Mouse (Mus musculus) midbrain, postnatal 0 days (tissue): Measurements from ENCODE around the gene Csk. TPM values are rescaled to one million over a fixed set of nuclear protein-coding genes. Genes with fewer than 3 reads are reported as not detected.

Experiments used
- ATAC-seq: fragments of 200-750 bp; cut with Nextera tagmentation; 2 replicates; pipeline ENCODE4 v1.8.0; 2017; ENCODE audit warnings: moderate number of reproducible peaks, mild to moderate bottlenecking, moderate TSS enrichment, moderate library complexity; ENCODE audit not compliant: low FRiP score
- DNase-seq: peaks from one replicate; pipeline ENCODE4 v3.0.0-alpha.2; 2015; ENCODE audit warnings: low spot score
- H3K27ac ChIP-seq: fragments of 300-500 bp; sonication (generic); 2 replicates; pipeline ENCODE4 v1.5.1; 2014; ENCODE audit warnings: low read depth, mild to moderate bottlenecking, low read length, mixed read lengths
- H3K27me3 ChIP-seq: fragments of 300-500 bp; sonication (generic); 2 replicates; pipeline ENCODE4 v1.6.1; 2014; ENCODE audit warnings: low read length, control low read depth, mixed read lengths; ENCODE audit not compliant: insufficient read depth
- H3K36me3 ChIP-seq: fragments of 300-500 bp; sonication (generic); 2 replicates; pipeline ENCODE4 v1.6.1; 2014; ENCODE audit warnings: low read length, control low read depth, mixed read lengths; ENCODE audit not compliant: insufficient read depth
- H3K4me1 ChIP-seq: fragments of 300-500 bp; sonication (generic); 2 replicates; pipeline ENCODE4 v1.6.1; 2014; ENCODE audit warnings: mild to moderate bottlenecking, control low read depth, antibody characterized with exemption, low read length, mixed read lengths; ENCODE audit not compliant: insufficient read depth
- H3K4me2 ChIP-seq: fragments of 300-500 bp; sonication (generic); 2 replicates; pipeline ENCODE4 v1.6.1; 2014; ENCODE audit warnings: low read depth, mild to moderate bottlenecking, low read length, mixed read lengths; ENCODE audit not compliant: poor library complexity, severe bottlenecking
- H3K4me3 ChIP-seq: fragments of 300-500 bp; sonication (generic); 2 replicates; pipeline ENCODE4 v1.5.1; 2014; ENCODE audit warnings: low read depth, mild to moderate bottlenecking, low read length, moderate library complexity
- H3K9ac ChIP-seq: fragments of 300-500 bp; sonication (generic); replicated peaks from 2 replicates; pipeline ENCODE4 v1.6.1; 2014; ENCODE audit warnings: mild to moderate bottlenecking, low read length, moderate library complexity, mixed read lengths; ENCODE audit not compliant: poor library complexity, severe bottlenecking
- H3K9me3 ChIP-seq: fragments of 300-500 bp; sonication (generic); 2 replicates; pipeline ENCODE4 v1.6.1; 2016; ENCODE audit warnings: low read length, control low read depth
- CTCF ChIP-seq: IDR thresholded peaks from 2 replicates; pipeline ENCODE4 v1.5.1; 2016; ENCODE audit warnings: antibody characterized with exemption, mild to moderate bottlenecking
- WGBS: fragments of 180-500 bp; shearing (Covaris S2); extraction: QIAGEN DNeasy Blood & Tissue Kit; methylation state at CpG from one replicate; pipeline ENCODE4 v1.1.7; 2014; 5-methylcytosine and 5-hydroxymethylcytosine counted together
- polyA plus RNA-seq: library from polyadenylated mRNA; unstranded; fragments of >200 nt; fragmentation: Nextera tagmentation; extraction: Ambion mirVana; gene quantifications from 2 replicates; pipeline ENCODE4 v1.2.1, GENCODE M21; 2015
- total RNA-seq: library from RNA; depleted of rRNA; stranded (reverse); fragments of >200 nt; gene quantifications from 2 replicates; pipeline ENCODE4 v1.2.3, GENCODE M21; 2014

The Csk gene
- total and polyA plus RNA-seq, 2 experiments from 2014 or later = 45.5 to 152 TPM

DNA sequence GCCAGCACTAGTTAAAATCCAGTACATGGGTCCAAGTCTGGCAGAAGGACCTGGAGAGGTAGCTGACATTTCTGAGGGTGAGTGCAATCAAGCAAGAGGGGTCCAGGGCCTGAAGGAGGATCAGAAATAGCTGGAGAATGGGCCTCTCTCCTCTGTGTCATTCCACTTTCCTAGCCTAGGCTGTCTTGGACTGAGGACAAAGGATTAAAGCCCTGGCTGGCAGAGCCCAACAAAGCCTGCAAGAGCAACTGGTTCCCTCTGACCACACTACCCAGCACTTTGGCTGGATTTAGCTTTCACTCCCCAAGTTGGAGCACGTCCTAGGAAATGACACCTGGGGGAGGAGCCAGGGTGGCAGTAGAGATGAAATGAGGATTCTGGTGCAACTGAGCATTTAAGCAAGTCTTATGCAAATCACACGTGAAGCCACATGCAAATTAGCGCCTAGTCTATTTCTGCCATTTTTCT, 43.0 kb downstream of the Csk start:
- Histone ChIP-seq H3K27ac (no peak overlapping the region), H3K27me3 (no peaks in the 10 kb centered on the region), H3K4me2 (no peak overlapping the region), H3K36me3 (no peaks in the 10 kb centered on the region), H3K9ac (no peak overlapping the region), H3K4me1 (peaks cover 8% of the 10 kb centered on the region), H3K4me3 (no peak overlapping the region), H3K9me3 (no peaks in the 10 kb centered on the region)
- no peak for TF ChIP-seq CTCF
- DNase-seq (peak; percentile 56), ATAC-seq (no peak; the same call in 1 of the 2 replicates)
- 49% methylated on average over 3 of the region's 3 CpGs for WGBS

GRCm38 (mm10) chr9:57609803-57610202, 43.6 kb downstream of the Csk start:
- Histone ChIP-seq H3K9me3 (no peaks in the 10 kb centered on the region), H3K27me3 (no peaks in the 10 kb centered on the region), H3K4me3 (no peak overlapping the region), H3K9ac (no peak overlapping the region), H3K36me3 (no peaks in the 10 kb centered on the region), H3K4me2 (no peak overlapping the region), H3K27ac (no peak overlapping the region), H3K4me1 (peaks cover 8% of the 10 kb centered on the region)
- WGBS = 62% methylated on average over 3 of the region's 3 CpGs
- ATAC-seq (no peak), DNase-seq (no peak)
- TF ChIP-seq CTCF = no peak

DNA sequence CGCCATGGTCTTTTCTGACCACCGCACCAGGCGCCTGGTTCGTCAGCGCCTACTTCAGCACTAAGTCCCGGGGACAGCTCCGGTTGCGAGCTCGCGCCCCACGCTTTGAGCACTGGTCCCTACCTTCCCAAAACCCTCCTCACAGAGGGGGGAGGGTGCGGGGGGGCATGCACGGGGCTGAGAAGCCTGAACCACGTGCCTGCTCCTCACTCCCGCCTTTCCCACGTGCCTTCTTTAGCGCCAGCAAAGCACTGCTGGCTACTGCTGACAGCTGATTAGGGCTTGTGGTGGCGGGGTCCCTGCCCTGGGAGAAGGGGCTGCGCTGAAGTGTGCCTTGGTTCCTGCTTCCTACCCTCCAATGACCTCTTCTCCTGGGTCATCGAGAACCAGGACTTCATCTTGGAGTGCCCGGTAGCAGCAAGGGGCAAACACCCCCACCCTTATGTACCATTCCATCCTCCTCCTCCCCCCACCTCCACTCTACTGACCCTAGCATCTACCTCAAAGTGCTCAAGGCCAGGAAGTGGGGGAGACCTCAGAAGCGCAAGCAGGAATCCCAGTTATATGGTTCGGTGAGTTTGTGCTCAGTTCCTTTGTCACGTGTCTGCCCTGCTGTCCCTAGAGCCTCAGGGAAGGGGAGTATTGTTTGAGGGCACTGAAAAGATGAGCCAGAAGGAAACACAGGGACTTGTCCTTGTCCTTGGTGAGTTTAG, 47.1 kb downstream of the Csk start, which contains the start of gene Cplx3:
TSS of gene Cplx3 (minus strand) at position 143 of the 713 bp plus-strand sequence.
- Histone ChIP-seq H3K9ac (no peak within 1 kb of the TSS), H3K4me3 (peak within 1 kb of the TSS; percentile 21), H3K27ac (no peak within 1 kb of the TSS), H3K4me1 (peaks cover 8% of the 10 kb centered on the region), H3K9me3 (no peaks in the 10 kb centered on the region), H3K27me3 (no peaks in the 10 kb centered on the region), H3K36me3 (no peaks in the 10 kb centered on the region), H3K4me2 (peak within 1 kb of the TSS; percentile 65)
- 3% methylated on average over 24 of the region's 24 CpGs for WGBS
- no peak for TF ChIP-seq CTCF
- no peak for DNase-seq
- peak; percentile 57; the same call in 1 of the 2 replicates for ATAC-seq

DNA sequence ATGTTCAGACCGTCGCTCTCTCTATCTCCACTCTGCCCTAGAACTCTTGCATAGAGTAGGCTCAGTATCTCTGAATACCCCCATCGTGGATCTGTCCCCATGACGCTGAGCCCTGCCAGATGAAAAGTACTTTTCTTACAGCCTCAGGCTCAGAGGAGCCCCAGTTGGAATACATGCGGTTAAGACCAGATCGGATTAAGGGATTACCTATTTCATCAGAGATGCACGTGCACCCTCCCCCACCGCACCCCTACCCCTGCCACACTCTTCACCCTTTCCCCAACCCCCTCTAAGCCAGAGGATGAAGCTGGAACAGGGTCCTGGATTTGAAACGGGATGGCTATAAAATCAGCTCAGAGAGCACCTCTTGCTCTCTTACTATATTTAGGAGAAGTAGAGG, 47.9 kb downstream of the Csk start:
- Histone ChIP-seq H3K9ac (no peak overlapping the region), H3K27me3 (no peaks in the 10 kb centered on the region), H3K9me3 (no peaks in the 10 kb centered on the region), H3K36me3 (no peaks in the 10 kb centered on the region), H3K4me2 (peak overlapping the region; percentile 65), H3K27ac (no peak overlapping the region), H3K4me3 (peak overlapping the region; percentile 21; the same call in 1 of the 2 replicates), H3K4me1 (peaks cover 8% of the 10 kb centered on the region)
- no peak for DNase-seq
- no peak; the same call in 1 of the 2 replicates for ATAC-seq
- TF ChIP-seq CTCF = no peak
- 4% methylated on average over 9 of the region's 9 CpGs for WGBS

DNA sequence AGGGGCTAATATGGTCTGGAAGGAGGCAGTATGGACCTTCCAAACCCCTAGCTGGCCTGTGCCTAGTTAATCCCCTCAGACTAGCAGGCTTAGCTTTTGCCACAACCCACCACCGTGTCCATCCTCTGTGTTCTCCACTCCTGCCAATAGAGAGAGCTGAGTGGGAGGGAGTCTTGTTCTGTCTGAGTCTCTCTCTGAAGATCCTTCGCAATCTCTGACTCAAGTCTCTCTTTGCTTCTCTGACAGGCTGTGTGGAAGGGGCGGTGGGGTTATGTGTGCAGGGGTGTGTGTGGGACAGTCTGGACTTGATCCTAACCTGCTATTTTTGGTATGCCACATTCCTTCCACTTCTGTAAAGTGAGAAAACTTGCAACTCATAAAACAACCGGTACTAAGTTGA, 48.6 kb downstream of the Csk start:
- H3K4me2 ChIP-seq = no peak overlapping the region
- H3K36me3 ChIP-seq = no peaks in the 10 kb centered on the region
- peaks cover 8% of the 10 kb centered on the region for H3K4me1 ChIP-seq
- H3K9me3 ChIP-seq = no peaks in the 10 kb centered on the region
- H3K27ac ChIP-seq = no peak overlapping the region
- ATAC-seq = no peak
- no peak for TF ChIP-seq CTCF
- no peak overlapping the region for H3K9ac ChIP-seq
- DNase-seq = no peak
- no peak overlapping the region for H3K4me3 ChIP-seq
- H3K27me3 ChIP-seq = no peaks in the 10 kb centered on the region
- WGBS = 68% methylated on average over 4 of the region's 4 CpGs

DNA sequence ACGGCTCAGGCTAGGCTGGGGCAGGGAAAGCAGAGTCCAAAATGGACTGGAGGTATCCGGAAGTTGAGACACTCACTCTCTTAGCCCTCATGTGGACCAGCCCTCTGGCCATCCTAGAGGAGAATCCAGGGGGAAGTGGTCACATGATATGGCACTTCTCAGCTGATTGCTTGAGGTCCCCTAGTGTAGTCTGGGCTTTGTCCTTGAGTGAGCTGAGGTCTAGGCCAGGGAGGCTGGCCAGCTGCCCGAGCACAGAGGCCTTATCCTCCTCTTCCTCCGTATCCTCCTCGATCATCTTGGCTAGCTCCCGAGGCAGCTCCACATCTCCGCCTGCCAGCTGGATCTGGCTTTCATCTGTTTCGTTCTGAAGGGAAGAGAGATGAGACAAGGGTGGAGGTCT, 51.3 kb downstream of the Csk start:
- ATAC-seq (no peak), DNase-seq (no peak)
- Histone ChIP-seq H3K9me3 (no peaks in the 10 kb centered on the region), H3K27me3 (no peaks in the 10 kb centered on the region), H3K4me1 (peaks cover 8% of the 10 kb centered on the region), H3K9ac (no peak overlapping the region), H3K4me2 (no peak overlapping the region), H3K36me3 (no peaks in the 10 kb centered on the region), H3K4me3 (no peak overlapping the region), H3K27ac (no peak overlapping the region)
- no peak for TF ChIP-seq CTCF
- 65% methylated on average over 8 of the region's 8 CpGs for WGBS
